Mouse (Mus musculus): Measurements from ENCODE around the gene Rmnd5b.
"Not testable (repeated sequence)": the region's sequence is repeated elsewhere in the genome, so short reads cannot be mapped to it uniquely, and the experiment has no call there.

Gene Rmnd5b

GRCm38 (mm10) chr11:51649111-51649888 lies 13.6 kb upstream of the Rmnd5b start:
- DNase-seq (ENCODE audit: low spot score in 2 of 2), result no peak

- DNase-seq (ENCODE audit: low spot score in 2 of 2), result no peak
Observed at GRCm38 (mm10) chr11:51648566-51648965, 12.9 kb upstream of the Rmnd5b start.

GRCm38 (mm10) chr11:51646751-51647667 lies 11.3 kb upstream of the Rmnd5b start:
- DNase-seq (ENCODE audit: low spot score in 2 of 2), result peak in 1 of 2 experiments; percentile 43

- no peak for DNase-seq (ENCODE audit: low spot score in 2 of 2)
Observed at GRCm38 (mm10) chr11:51646245-51646644, 10.5 kb upstream of the Rmnd5b start.

GRCm38 (mm10) chr11:51645293-51645692 lies 9.6 kb upstream of the Rmnd5b start:
- DNase-seq (ENCODE audit: low spot score in 2 of 2), result no peak

- no peak for DNase-seq (ENCODE audit: low spot score in 2 of 2)
Observed at GRCm38 (mm10) chr11:51644217-51644616, 8.5 kb upstream of the Rmnd5b start.

- DNase-seq (ENCODE audit: low spot score in 2 of 2), result no peak
Observed at GRCm38 (mm10) chr11:51643761-51644160, 8.1 kb upstream of the Rmnd5b start.

GRCm38 (mm10) chr11:51643202-51643601 lies 7.5 kb upstream of the Rmnd5b start:
- no peak for DNase-seq (ENCODE audit: low spot score in 2 of 2)

GRCm38 (mm10) chr11:51640748-51641147 lies 5.1 kb upstream of the Rmnd5b start:
- DNase-seq (ENCODE audit: low spot score in 2 of 2), result no peak

- no peak for DNase-seq (ENCODE audit: low spot score in 2 of 2)
Observed at GRCm38 (mm10) chr11:51638497-51638896, 2.8 kb upstream of the Rmnd5b start.

- no peak for DNase-seq (ENCODE audit: low spot score in 2 of 2)
Observed at GRCm38 (mm10) chr11:51637971-51638414, 2.3 kb upstream of the Rmnd5b start.

- peak; percentile 60 to 69 for DNase-seq (ENCODE audit: low spot score in 2 of 2)
Observed at GRCm38 (mm10) chr11:51636323-51636684, 608 bp upstream of the Rmnd5b start.

- DNase-seq (ENCODE audit: low spot score in 2 of 2), result no peak
Observed at GRCm38 (mm10) chr11:51635127-51635524, 570 bp downstream of the Rmnd5b start.

GRCm38 (mm10) chr11:51633721-51634120 lies 2.0 kb downstream of the Rmnd5b start:
- DNase-seq (ENCODE audit: low spot score in 2 of 2), result no peak

- not testable (repeated sequence) for DNase-seq (ENCODE audit: low spot score in 2 of 2)
Observed at GRCm38 (mm10) chr11:51633200-51633599, 2.5 kb downstream of the Rmnd5b start.

- DNase-seq (ENCODE audit: low spot score in 2 of 2), result no peak
Observed at GRCm38 (mm10) chr11:51632130-51632753, 3.5 kb downstream of the Rmnd5b start.

- DNase-seq (ENCODE audit: low spot score in 2 of 2), result peak in 1 of 2 experiments; percentile 59
Observed at GRCm38 (mm10) chr11:51629651-51630314, 5.9 kb downstream of the Rmnd5b start.

- DNase-seq (ENCODE audit: low spot score in 2 of 2), result no peak
Observed at GRCm38 (mm10) chr11:51627907-51628306, 7.8 kb downstream of the Rmnd5b start.

- DNase-seq (ENCODE audit: low spot score in 2 of 2), result no peak
Observed at GRCm38 (mm10) chr11:51627425-51627824, 8.3 kb downstream of the Rmnd5b start.

- no peak for DNase-seq (ENCODE audit: low spot score in 2 of 2)
Observed at GRCm38 (mm10) chr11:51625187-51625820, 10.4 kb downstream of the Rmnd5b start.

- DNase-seq (ENCODE audit: low spot score in 2 of 2), result peak; percentile 82
Observed at GRCm38 (mm10) chr11:51622971-51623491, 12.7 kb downstream of the Rmnd5b start.

Data from right cerebral cortex, adult 2 months (tissue).